Mouse (Mus musculus): ENCODE results near the gene Zbtb7b.
A peak's percentile ranks its signal among the peaks of the same experiment; 100 is the strongest.
"Not testable (repeated sequence)": the region's sequence is repeated elsewhere in the genome, so short reads cannot be mapped to it uniquely, and the experiment has no call there.

Zbtb7b gene

GRCm38 (mm10) chr3:89394006-89394893 lies at the start of gene Zbtb7b:
TSS of gene Zbtb7b (minus strand) at chr3:89394776.
- DNase-seq (ENCODE audit: low spot score) = peak; percentile 46

- no peak for DNase-seq (ENCODE audit: low spot score)
Measured at GRCm38 (mm10) chr3:89440691-89441090, 46.1 kb upstream of the Zbtb7b start.

GRCm38 (mm10) chr3:89437269-89437668 lies 42.7 kb upstream of the Zbtb7b start:
- DNase-seq (ENCODE audit: low spot score) = no peak

GRCm38 (mm10) chr3:89436176-89437113 lies 41.9 kb upstream of the Zbtb7b start, which contains the start of gene Pbxip1:
TSS of gene Pbxip1 (plus strand) at chr3:89436706.
- no peak for DNase-seq (ENCODE audit: low spot score)

- no peak for DNase-seq (ENCODE audit: low spot score)
Measured at GRCm38 (mm10) chr3:89435041-89435440, 40.5 kb upstream of the Zbtb7b start.

GRCm38 (mm10) chr3:89434532-89434931 lies 40.0 kb upstream of the Zbtb7b start:
- DNase-seq (ENCODE audit: low spot score) = no peak

GRCm38 (mm10) chr3:89432606-89433005 lies 38.0 kb upstream of the Zbtb7b start:
- no peak for DNase-seq (ENCODE audit: low spot score)

GRCm38 (mm10) chr3:89430171-89431159 lies 35.9 kb upstream of the Zbtb7b start, which contains the start of gene Pygo2:
TSS of gene Pygo2 (plus strand) at chr3:89430214.
- DNase-seq (ENCODE audit: low spot score) = peak; percentile 85

GRCm38 (mm10) chr3:89429021-89429420 lies 34.4 kb upstream of the Zbtb7b start:
- not testable (repeated sequence) for DNase-seq (ENCODE audit: low spot score)

- no peak for DNase-seq (ENCODE audit: low spot score)
Measured at GRCm38 (mm10) chr3:89425876-89426275, 31.3 kb upstream of the Zbtb7b start.

GRCm38 (mm10) chr3:89425141-89425525 lies 30.6 kb upstream of the Zbtb7b start:
- DNase-seq (ENCODE audit: low spot score) = no peak

GRCm38 (mm10) chr3:89424416-89425140 lies 30.0 kb upstream of the Zbtb7b start:
- no peak for DNase-seq (ENCODE audit: low spot score)

- DNase-seq (ENCODE audit: low spot score) = no peak
Measured at GRCm38 (mm10) chr3:89422556-89423205, 28.1 kb upstream of the Zbtb7b start.

GRCm38 (mm10) chr3:89421810-89422473 lies 27.4 kb upstream of the Zbtb7b start:
- no peak for DNase-seq (ENCODE audit: low spot score)

GRCm38 (mm10) chr3:89421002-89421774 lies 26.6 kb upstream of the Zbtb7b start:
- DNase-seq (ENCODE audit: low spot score) = peak; percentile 58

GRCm38 (mm10) chr3:89420421-89420820 lies 25.8 kb upstream of the Zbtb7b start:
- DNase-seq (ENCODE audit: low spot score) = no peak

- no peak for DNase-seq (ENCODE audit: low spot score)
Measured at GRCm38 (mm10) chr3:89419981-89420380, 25.4 kb upstream of the Zbtb7b start.

- DNase-seq (ENCODE audit: low spot score) = no peak
Measured at GRCm38 (mm10) chr3:89419571-89419970, 25.0 kb upstream of the Zbtb7b start.

- peak; percentile 44 for DNase-seq (ENCODE audit: low spot score)
Measured at GRCm38 (mm10) chr3:89418861-89419250, 24.3 kb upstream of the Zbtb7b start.
